Mouse (Mus musculus) stomach, embryonic 16.5 days (tissue): Measurements from ENCODE around the gene Adap2. TPM values are rescaled to one million over a fixed set of nuclear protein-coding genes. Genes with fewer than 3 reads are reported as not detected.

Source experiments
- ATAC-seq: fragments of 200-750 bp; cut with Nextera tagmentation; 2 replicates; pipeline ENCODE4 v1.8.0; 2017; ENCODE audit warnings: moderate number of reproducible peaks, moderate TSS enrichment; ENCODE audit not compliant: insufficient read depth, low FRiP score
- H3K27ac ChIP-seq: fragments of 300-500 bp; sonication (generic); 2 replicates; pipeline ENCODE4 v1.5.1; 2014; ENCODE audit warnings: low read length
- H3K27me3 ChIP-seq: fragments of 300-500 bp; sonication (generic); 2 replicates; pipeline ENCODE4 v1.6.1; 2014; ENCODE audit warnings: low read length, control low read depth, mixed read lengths; ENCODE audit not compliant: control insufficient read depth, insufficient read depth
- H3K36me3 ChIP-seq: fragments of 300-500 bp; sonication (generic); 2 replicates; pipeline ENCODE4 v1.6.1; 2014; ENCODE audit warnings: low read length; ENCODE audit not compliant: control insufficient read depth, insufficient read depth
- H3K4me1 ChIP-seq: fragments of 300-500 bp; sonication (generic); 2 replicates; pipeline ENCODE4 v1.6.1; 2014; ENCODE audit warnings: low read length, control low read depth, mixed read lengths; ENCODE audit not compliant: control insufficient read depth, insufficient read depth
- H3K4me2 ChIP-seq: fragments of 300-500 bp; sonication (generic); 2 replicates; pipeline ENCODE4 v1.6.1; 2014; ENCODE audit warnings: low read depth, low read length, mixed read lengths
- H3K4me3 ChIP-seq: fragments of 300-500 bp; sonication (generic); replicated peaks from 2 replicates; pipeline ENCODE4 v1.5.1; 2014; ENCODE audit warnings: mild to moderate bottlenecking, low read length
- H3K9ac ChIP-seq: fragments of 300-500 bp; sonication (generic); 2 replicates; pipeline ENCODE4 v1.6.1; 2014; ENCODE audit warnings: low read length
- H3K9me3 ChIP-seq: fragments of 300-500 bp; sonication (generic); replicated peaks from 2 replicates; pipeline ENCODE4 v1.6.1; 2016; ENCODE audit warnings: low read length, control low read depth; ENCODE audit not compliant: control insufficient read depth
- WGBS: fragments of 180-500 bp; shearing (Covaris S2); extraction: QIAGEN DNeasy Blood & Tissue Kit; methylation state at CpG from one replicate; pipeline ENCODE4 v1.1.7; 2014; 5-methylcytosine and 5-hydroxymethylcytosine counted together
- polyA plus RNA-seq: library from polyadenylated mRNA; unstranded; fragments of >200 nt; fragmentation: Nextera tagmentation; extraction: Ambion mirVana; gene quantifications from 2 replicates; pipeline ENCODE4 v1.2.1, GENCODE M21; 2015

Gene Adap2
- polyA plus RNA-seq, 1 experiment from 2014 or later, result 4.4 TPM

DNA sequence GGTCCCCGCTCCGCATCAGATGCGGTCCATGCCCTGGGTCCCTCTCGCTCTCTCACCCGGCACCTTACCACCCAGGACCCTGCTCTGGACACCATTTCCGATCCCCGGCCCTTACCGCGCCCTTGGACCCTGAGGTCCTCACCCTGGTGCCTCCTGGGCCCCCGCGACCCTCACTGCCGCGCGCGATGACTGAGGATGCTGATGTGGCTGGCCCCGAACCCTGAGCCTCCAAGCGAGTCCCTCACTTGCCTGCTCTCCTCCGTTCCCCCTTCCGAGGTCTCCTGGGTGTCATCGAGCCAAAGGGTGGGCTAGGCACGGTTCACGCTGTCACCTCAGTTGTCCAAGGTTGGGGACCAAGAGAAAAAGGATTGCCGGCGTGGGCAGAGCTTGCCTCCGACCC is 596 bp downstream of the Adap2 start:
- Histone ChIP-seq H3K4me3 (peak overlapping the region; percentile 63), H3K9ac (peak overlapping the region; percentile 75), H3K4me1 (0 out of 2 replicates have a peak, but pooled peaks cover 3% of the 10 kb centered on the region), H3K9me3 (no peaks in the 10 kb centered on the region), H3K36me3 (no peaks in the 10 kb centered on the region), H3K27me3 (peaks cover 7% of the 10 kb centered on the region), H3K4me2 (peak overlapping the region; percentile 86), H3K27ac (no peak overlapping the region)
- 26% methylated on average over 25 of the region's 25 CpGs for WGBS
- ATAC-seq, result no peak

DNA sequence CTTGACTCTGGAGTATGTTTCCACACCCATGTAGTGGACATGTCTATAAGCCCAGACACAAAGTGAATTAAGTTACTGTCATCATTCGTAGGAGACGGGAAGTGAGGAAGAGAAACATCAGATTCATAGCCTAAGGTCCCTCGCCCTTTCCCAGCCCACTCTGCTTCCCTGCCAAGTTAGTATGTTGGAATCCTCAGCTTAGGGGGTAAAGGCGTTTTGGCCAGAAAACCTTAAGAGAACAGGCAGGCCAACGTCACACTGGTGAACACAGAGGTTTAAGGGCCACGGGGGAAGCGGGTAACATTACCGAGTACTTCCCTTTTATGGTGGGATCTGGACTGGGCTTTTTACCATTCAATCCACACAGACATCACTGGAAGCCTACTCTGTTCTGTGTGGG is 1.6 kb downstream of the Adap2 start:
- H3K4me3 ChIP-seq, result no peak overlapping the region
- H3K4me2 ChIP-seq, result no peak overlapping the region
- H3K4me1 ChIP-seq, result 0 out of 2 replicates have a peak, but pooled peaks cover 3% of the 10 kb centered on the region
- peaks cover 7% of the 10 kb centered on the region for H3K27me3 ChIP-seq
- no peaks in the 10 kb centered on the region for H3K9me3 ChIP-seq
- ATAC-seq, result no peak
- H3K36me3 ChIP-seq, result no peaks in the 10 kb centered on the region
- H3K9ac ChIP-seq, result no peak overlapping the region
- H3K27ac ChIP-seq, result no peak overlapping the region
- WGBS, result 84% methylated on average over 8 of the region's 8 CpGs

DNA sequence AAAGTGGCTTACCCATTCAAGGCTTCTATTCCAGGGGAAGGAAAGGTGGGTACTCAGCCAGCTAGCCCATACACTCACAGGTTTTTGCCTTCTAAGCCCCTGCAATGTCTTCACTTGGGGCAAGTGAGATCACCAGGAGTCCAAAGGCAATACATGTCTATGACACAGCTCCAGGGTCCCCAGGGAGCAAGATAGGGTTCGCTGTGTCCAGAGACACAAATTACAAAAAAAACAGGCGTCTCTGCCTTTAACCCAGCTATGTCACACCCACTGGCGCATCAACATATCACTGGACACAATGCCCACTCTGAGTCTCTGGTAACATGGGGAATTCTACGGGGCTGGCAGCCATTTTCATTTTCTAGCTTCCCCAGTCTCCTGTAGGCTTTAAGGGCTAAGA is 2.1 kb downstream of the Adap2 start:
- no peak overlapping the region for H3K9ac ChIP-seq
- H3K27ac ChIP-seq, result no peak overlapping the region
- no peaks in the 10 kb centered on the region for H3K36me3 ChIP-seq
- 84% methylated on average over 4 of the region's 4 CpGs for WGBS
- H3K4me3 ChIP-seq, result no peak overlapping the region
- peaks cover 7% of the 10 kb centered on the region for H3K27me3 ChIP-seq
- no peak for ATAC-seq
- H3K4me2 ChIP-seq, result no peak overlapping the region
- H3K9me3 ChIP-seq, result no peaks in the 10 kb centered on the region
- 0 out of 2 replicates have a peak, but pooled peaks cover 3% of the 10 kb centered on the region for H3K4me1 ChIP-seq

DNA sequence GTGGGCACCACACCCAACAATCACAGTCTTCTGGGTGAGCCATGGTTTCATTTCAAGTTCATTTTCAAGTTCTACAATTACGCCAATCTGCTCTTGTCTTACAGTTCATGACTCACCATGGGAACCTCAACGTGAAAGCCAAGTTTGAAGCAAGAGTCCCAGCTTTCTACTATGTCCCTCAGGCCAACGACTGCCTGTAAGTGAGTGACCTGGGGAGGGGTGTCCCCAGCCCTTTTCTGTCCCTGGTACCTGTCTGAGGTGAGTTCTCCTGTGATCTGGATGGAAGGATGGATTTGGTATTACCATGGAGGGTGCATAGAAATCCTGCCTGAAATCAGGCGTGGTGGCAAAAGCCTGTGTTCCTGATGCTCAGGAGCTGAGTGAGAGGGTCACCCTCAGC is 2.9 kb downstream of the Adap2 start:
- ATAC-seq, result no peak
- Histone ChIP-seq H3K9me3 (no peaks in the 10 kb centered on the region), H3K4me3 (no peak overlapping the region), H3K9ac (no peak overlapping the region), H3K4me1 (0 out of 2 replicates have a peak, but pooled peaks cover 3% of the 10 kb centered on the region), H3K27ac (no peak overlapping the region), H3K36me3 (no peaks in the 10 kb centered on the region), H3K4me2 (no peak overlapping the region), H3K27me3 (peaks cover 7% of the 10 kb centered on the region)
- 76% methylated on average over 4 of the region's 4 CpGs for WGBS

DNA sequence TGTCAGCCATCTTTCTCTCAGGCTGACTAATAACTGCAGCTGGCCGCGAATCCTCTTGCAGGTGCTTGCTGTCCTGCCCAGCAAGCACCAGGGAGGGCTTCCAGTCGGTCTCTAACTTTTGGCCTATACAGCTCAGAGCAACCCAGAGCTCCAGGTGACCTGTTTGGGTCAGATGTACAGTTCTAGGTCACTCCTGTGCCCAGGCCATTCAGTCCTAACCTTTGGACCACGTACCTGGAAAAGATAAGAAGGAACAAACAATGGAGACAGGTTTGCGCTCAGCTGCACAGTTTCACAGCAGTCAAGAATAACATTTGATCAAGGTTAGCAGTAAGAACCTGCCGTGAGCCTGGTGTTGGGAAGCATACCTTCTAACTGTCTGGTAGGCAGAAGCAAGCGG is 5.1 kb downstream of the Adap2 start:
- Histone ChIP-seq H3K4me3 (no peak overlapping the region), H3K27ac (no peak overlapping the region), H3K9ac (no peak overlapping the region), H3K27me3 (peaks cover 7% of the 10 kb centered on the region), H3K4me1 (no peaks in the 10 kb centered on the region), H3K9me3 (no peaks in the 10 kb centered on the region), H3K4me2 (no peak overlapping the region), H3K36me3 (no peaks in the 10 kb centered on the region)
- ATAC-seq, result peak; percentile 55; the same call in 1 of the 2 replicates
- WGBS, result 69% methylated on average over 7 of the region's 7 CpGs

DNA sequence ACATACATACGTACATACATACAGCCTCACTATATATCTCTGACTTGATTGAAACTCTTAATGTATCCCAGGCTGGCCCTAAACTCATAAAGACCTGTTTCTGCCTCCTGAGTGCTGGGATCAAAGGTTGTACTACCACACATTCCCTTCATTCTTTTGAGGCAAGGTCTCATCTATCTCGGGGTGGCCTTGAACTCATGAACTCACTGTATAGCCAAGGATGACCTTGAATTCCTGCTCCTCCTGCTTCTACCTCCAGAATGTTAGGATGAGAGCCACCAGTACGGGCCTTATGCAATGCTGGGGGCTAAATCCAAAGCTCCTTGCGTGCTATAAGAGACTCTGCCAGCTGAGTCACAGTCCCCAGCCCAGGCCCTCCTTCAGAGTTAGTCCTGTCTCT is 7.1 kb downstream of the Adap2 start:
- no peak overlapping the region for H3K9ac ChIP-seq
- 80% methylated on average over 4 of the region's 4 CpGs for WGBS
- no peaks in the 10 kb centered on the region for H3K4me1 ChIP-seq
- H3K36me3 ChIP-seq, result no peaks in the 10 kb centered on the region
- H3K4me2 ChIP-seq, result no peak overlapping the region
- H3K27me3 ChIP-seq, result no peaks in the 10 kb centered on the region
- H3K27ac ChIP-seq, result no peak overlapping the region
- H3K9me3 ChIP-seq, result no peaks in the 10 kb centered on the region
- no peak for ATAC-seq
- no peak overlapping the region for H3K4me3 ChIP-seq

DNA sequence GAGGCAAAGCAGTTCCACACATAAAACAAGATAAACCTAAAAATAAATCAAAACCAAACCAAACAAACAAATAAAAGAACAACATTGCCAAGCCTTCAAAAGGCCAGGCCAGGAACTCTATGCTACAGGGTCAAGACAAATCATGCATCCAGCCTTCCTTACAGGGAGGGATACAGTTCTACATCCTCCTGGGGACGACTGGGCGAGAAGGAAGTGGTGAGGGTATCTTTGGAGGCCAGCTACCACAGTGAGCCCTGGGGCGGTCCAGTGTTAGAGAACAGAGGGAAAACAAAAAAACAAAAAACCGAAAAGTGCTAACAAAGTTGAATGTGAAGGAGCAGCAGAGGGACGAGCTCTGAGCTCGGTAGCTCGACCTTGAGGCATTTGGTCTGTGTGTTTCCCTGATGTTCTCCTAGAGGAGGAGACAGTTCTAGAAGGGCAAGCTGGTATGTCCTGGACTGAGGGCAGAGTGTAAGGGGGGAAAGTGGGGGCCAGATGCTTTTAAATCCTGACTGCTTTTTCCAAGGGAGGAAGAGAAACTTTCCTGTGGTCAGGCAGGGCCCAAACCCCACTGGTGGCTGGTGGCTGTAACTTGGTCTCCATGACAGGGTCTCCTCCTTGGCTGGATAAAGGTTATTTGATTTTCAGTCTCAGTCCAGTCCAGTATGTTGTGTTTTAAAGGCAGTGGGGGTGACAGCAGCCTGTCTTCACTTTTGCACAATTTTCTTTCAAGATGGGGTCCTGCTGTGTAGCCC is 9.6 kb downstream of the Adap2 start:
- WGBS, result 62% methylated on average over 7 of the region's 7 CpGs
- Histone ChIP-seq H3K4me3 (no peak overlapping the region), H3K9ac (no peak overlapping the region), H3K4me2 (no peak overlapping the region), H3K9me3 (no peaks in the 10 kb centered on the region), H3K4me1 (no peaks in the 10 kb centered on the region), H3K36me3 (no peaks in the 10 kb centered on the region), H3K27ac (no peak overlapping the region), H3K27me3 (no peaks in the 10 kb centered on the region)
- no peak for ATAC-seq

DNA sequence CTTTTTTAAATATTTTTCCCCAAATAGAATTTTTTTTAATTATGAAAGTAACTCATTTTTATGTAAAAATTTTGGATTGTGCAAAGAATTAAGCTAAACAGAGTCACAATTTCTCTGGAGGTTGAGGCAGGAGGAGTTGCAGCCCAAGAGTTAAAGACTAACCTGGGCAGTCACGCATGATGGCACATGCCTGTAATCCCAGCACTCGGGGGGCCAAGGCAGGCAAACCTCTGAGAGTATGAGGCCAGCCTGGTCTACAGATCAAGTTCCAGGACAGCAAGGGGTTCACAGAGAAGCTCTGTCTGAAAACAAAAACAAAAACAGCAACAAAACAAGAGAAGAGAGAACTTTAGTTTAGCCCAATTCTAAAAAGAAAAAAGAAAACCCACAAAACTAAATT is 10.3 kb downstream of the Adap2 start:
- no peak overlapping the region for H3K27ac ChIP-seq
- H3K4me3 ChIP-seq, result no peak overlapping the region
- no peaks in the 10 kb centered on the region for H3K9me3 ChIP-seq
- no peak for ATAC-seq
- H3K27me3 ChIP-seq, result no peaks in the 10 kb centered on the region
- H3K4me1 ChIP-seq, result no peaks in the 10 kb centered on the region
- H3K9ac ChIP-seq, result no peak overlapping the region
- 55% methylated on average over 2 of the region's 2 CpGs for WGBS
- no peak overlapping the region for H3K4me2 ChIP-seq
- H3K36me3 ChIP-seq, result no peaks in the 10 kb centered on the region

DNA sequence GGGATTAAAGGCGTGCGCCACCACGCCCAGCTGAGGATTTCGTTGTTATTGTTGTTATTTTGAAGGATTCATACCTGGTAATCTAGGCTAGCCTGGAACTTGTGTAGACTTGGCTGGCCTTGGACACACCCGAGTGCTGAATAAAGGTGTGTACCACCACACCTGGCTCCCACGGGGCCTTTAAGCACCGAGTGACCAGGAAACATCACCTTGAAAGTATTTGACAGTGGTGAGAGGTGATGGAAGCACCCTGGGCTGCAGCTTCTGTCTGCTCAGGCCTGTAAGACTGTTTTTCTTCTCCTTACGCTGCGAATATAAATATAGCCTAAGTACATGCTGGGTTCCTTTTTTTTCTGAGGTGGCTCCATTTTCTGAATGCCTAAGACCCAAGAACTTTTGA is 14.2 kb downstream of the Adap2 start:
- H3K9ac ChIP-seq, result no peak overlapping the region
- no peak for ATAC-seq
- no peaks in the 10 kb centered on the region for H3K9me3 ChIP-seq
- no peaks in the 10 kb centered on the region for H3K4me1 ChIP-seq
- 86% methylated on average over 9 of the region's 9 CpGs for WGBS
- H3K27ac ChIP-seq, result no peak overlapping the region
- no peaks in the 10 kb centered on the region for H3K36me3 ChIP-seq
- no peaks in the 10 kb centered on the region for H3K27me3 ChIP-seq
- H3K4me2 ChIP-seq, result no peak overlapping the region
- H3K4me3 ChIP-seq, result no peak overlapping the region
